Mouse (Mus musculus) 416B (cell line): ENCODE results near the gene Ntn1.

Experiments
- DNase-seq: peaks from one replicate; pipeline ENCODE4 v3.0.0; 2011; ENCODE audit warnings: low read depth

Gene Ntn1

GRCm38 (mm10) chr11:68211924-68212578 lies 188.6 kb downstream of the Ntn1 start:
- DNase-seq: no peak

GRCm38 (mm10) chr11:68210714-68211113 lies 189.9 kb downstream of the Ntn1 start:
- DNase-seq: no peak

GRCm38 (mm10) chr11:68209506-68209905 lies 191.1 kb downstream of the Ntn1 start:
- DNase-seq: no peak

- no peak for DNase-seq
Measured at GRCm38 (mm10) chr11:68208582-68208981, 192.0 kb downstream of the Ntn1 start.

GRCm38 (mm10) chr11:68208023-68208422 lies 192.6 kb downstream of the Ntn1 start:
- DNase-seq: no peak

GRCm38 (mm10) chr11:68205572-68206229 lies 194.9 kb downstream of the Ntn1 start:
- DNase-seq: no peak

GRCm38 (mm10) chr11:68204407-68204806 lies 196.2 kb downstream of the Ntn1 start:
- no peak for DNase-seq

- DNase-seq: peak; percentile 30
Measured at GRCm38 (mm10) chr11:68203658-68204315, 196.8 kb downstream of the Ntn1 start.

GRCm38 (mm10) chr11:68202561-68202960 lies 198.1 kb downstream of the Ntn1 start:
- no peak for DNase-seq

GRCm38 (mm10) chr11:68201811-68202459 lies 198.7 kb downstream of the Ntn1 start:
- no peak for DNase-seq

- no peak for DNase-seq
Measured at GRCm38 (mm10) chr11:68201063-68201462, 199.6 kb downstream of the Ntn1 start.

GRCm38 (mm10) chr11:68200500-68200899 lies 200.1 kb downstream of the Ntn1 start:
- DNase-seq: no peak

- DNase-seq: no peak
Measured at GRCm38 (mm10) chr11:68199801-68200423, 200.7 kb downstream of the Ntn1 start.

GRCm38 (mm10) chr11:68199103-68199502 lies 201.5 kb downstream of the Ntn1 start:
- no peak for DNase-seq

- no peak for DNase-seq
Measured at GRCm38 (mm10) chr11:68198696-68199095, 201.9 kb downstream of the Ntn1 start.

- DNase-seq: no peak
Measured at GRCm38 (mm10) chr11:68197471-68197870, 203.2 kb downstream of the Ntn1 start.

- DNase-seq: no peak
Measured at GRCm38 (mm10) chr11:68196566-68196965, 204.1 kb downstream of the Ntn1 start.

- DNase-seq: no peak
Measured at GRCm38 (mm10) chr11:68195693-68196176, 204.9 kb downstream of the Ntn1 start.

- no peak for DNase-seq
Measured at GRCm38 (mm10) chr11:68195168-68195567, 205.5 kb downstream of the Ntn1 start.

- DNase-seq: no peak
Measured at GRCm38 (mm10) chr11:68190849-68191248, 209.8 kb downstream of the Ntn1 start.

- DNase-seq: no peak
Measured at GRCm38 (mm10) chr11:68188695-68189201, 211.9 kb downstream of the Ntn1 start.

GRCm38 (mm10) chr11:68187242-68187641 lies 213.4 kb downstream of the Ntn1 start:
- no peak for DNase-seq
